Mouse (Mus musculus) intestine, embryonic 14.5 days (tissue): ENCODE measurements around the gene Tktl1. TPM values are rescaled to one million over a fixed set of nuclear protein-coding genes. Genes with fewer than 3 reads are reported as not detected.
"Not testable (repeated sequence)": the region's sequence is repeated elsewhere in the genome, so short reads cannot be mapped to it uniquely, and the experiment has no call there.

Experiments
- ATAC-seq: fragments of 200-750 bp; cut with Nextera tagmentation; replicated peaks from 2 replicates; pipeline ENCODE4 v1.8.0; 2017; ENCODE audit warnings: low read depth, moderate number of reproducible peaks, moderate TSS enrichment, moderate library complexity; ENCODE audit not compliant: low FRiP score, low TSS enrichment
- DNase-seq: peaks from one replicate; pipeline ENCODE4 v3.0.0-alpha.2; 2018; ENCODE audit warnings: low spot score
- H3K27ac ChIP-seq: fragments of 300-500 bp; sonication (generic); 2 replicates; pipeline ENCODE4 v1.5.1; 2014; ENCODE audit warnings: low read depth, mild to moderate bottlenecking, control low read depth
- H3K27me3 ChIP-seq: fragments of 300-500 bp; sonication (generic); replicated peaks from 2 replicates; pipeline ENCODE4 v1.6.1; 2014; ENCODE audit warnings: low read length, control low read depth; ENCODE audit not compliant: control insufficient read depth, insufficient read depth
- H3K36me3 ChIP-seq: fragments of 300-500 bp; sonication (generic); 2 replicates; pipeline ENCODE4 v1.6.1; 2014; ENCODE audit warnings: low read length, control low read depth; ENCODE audit not compliant: control insufficient read depth, insufficient read depth
- H3K4me1 ChIP-seq: fragments of 300-500 bp; sonication (generic); replicated peaks from 2 replicates; pipeline ENCODE4 v1.6.1; 2014; ENCODE audit warnings: low read length, control low read depth, mixed read lengths; ENCODE audit not compliant: control insufficient read depth, insufficient read depth
- H3K4me2 ChIP-seq: fragments of 300-500 bp; sonication (generic); 2 replicates; pipeline ENCODE4 v1.6.1; 2014; ENCODE audit warnings: low read length
- H3K4me3 ChIP-seq: fragments of 300-500 bp; sonication (generic); 2 replicates; pipeline ENCODE4 v1.5.1; 2014; ENCODE audit warnings: low read depth, low read length, control low read depth, mixed read lengths
- H3K9ac ChIP-seq: fragments of 300-500 bp; sonication (generic); 2 replicates; pipeline ENCODE4 v1.6.1; 2014; ENCODE audit warnings: mild to moderate bottlenecking, low read length
- H3K9me3 ChIP-seq: fragments of 300-500 bp; sonication (generic); 2 replicates; pipeline ENCODE4 v1.6.1; 2016; ENCODE audit warnings: low read length, control low read depth; ENCODE audit not compliant: control insufficient read depth
- WGBS: fragments of 180-500 bp; shearing (Covaris S2); extraction: QIAGEN DNeasy Blood & Tissue Kit; methylation state at CpG from one replicate; pipeline ENCODE4 v1.1.7; 2014; 5-methylcytosine and 5-hydroxymethylcytosine counted together
- polyA plus RNA-seq: library from polyadenylated mRNA; unstranded; fragments of >200 nt; fragmentation: Nextera tagmentation; extraction: Ambion mirVana; gene quantifications from 2 replicates; pipeline ENCODE4 v1.2.1, GENCODE M21; 2014

Gene Tktl1
- polyA plus RNA-seq, result 0.07 and 0.09 TPM in 2 replicates

GRCm38 (mm10) chrX:74176959-74177358, at the start of gene Tktl1:
TSS of gene Tktl1 (plus strand) at chrX:74177259.
- Histone ChIP-seq H3K9me3 (no peaks in the 10 kb centered on the region), H3K27me3 (no peaks in the 10 kb centered on the region), H3K4me2 (no peak within 1 kb of the TSS), H3K27ac (no peak within 1 kb of the TSS), H3K4me1 (no peaks in the 10 kb centered on the region), H3K4me3 (no peak within 1 kb of the TSS), H3K9ac (no peak within 1 kb of the TSS), H3K36me3 (no peaks in the 10 kb centered on the region)
- DNase-seq (no peak), ATAC-seq (no peak)
- WGBS, result 87% methylated on average over 17 of the region's 17 CpGs

GRCm38 (mm10) chrX:74135263-74135662, 41.8 kb upstream of the Tktl1 start, which contains the start of gene Mecp2:
TSS of gene Mecp2 (minus strand) at chrX:74135363.
- WGBS, result 29% methylated on average over 1 of the region's 1 CpGs
- H3K27me3 ChIP-seq, result not testable (repeated sequence)

GRCm38 (mm10) chrX:74167738-74168137, 9.3 kb upstream of the Tktl1 start, which contains the start of gene Tex28:
TSS of gene Tex28 (minus strand) at chrX:74167838.
- ATAC-seq, result no peak

More at GRCm38 (mm10) chrX:74135263-74135662, 41.8 kb upstream of the Tktl1 start, which contains the start of gene Mecp2:
- not testable (repeated sequence) for DNase-seq, H3K4me3 ChIP-seq, H3K27ac ChIP-seq, ATAC-seq, H3K9ac ChIP-seq, H3K4me1 ChIP-seq, H3K36me3 ChIP-seq, H3K4me2 ChIP-seq, H3K9me3 ChIP-seq

GRCm38 (mm10) chrX:74203556-74203955, 26.5 kb downstream of the Tktl1 start:
- H3K4me2 ChIP-seq, result no peak overlapping the region
- no peak overlapping the region for H3K4me3 ChIP-seq
- H3K27me3 ChIP-seq, result no peaks in the 10 kb centered on the region
- 89% methylated on average over 2 of the region's 2 CpGs for WGBS
- no peaks in the 10 kb centered on the region for H3K9me3 ChIP-seq
- no peaks in the 10 kb centered on the region for H3K36me3 ChIP-seq
- no peaks in the 10 kb centered on the region for H3K4me1 ChIP-seq
- H3K27ac ChIP-seq, result no peak overlapping the region
- no peak for DNase-seq
- no peak for ATAC-seq
- H3K9ac ChIP-seq, result no peak overlapping the region

More at GRCm38 (mm10) chrX:74167738-74168137, 9.3 kb upstream of the Tktl1 start, which contains the start of gene Tex28:
- no peak within 1 kb of the TSS for H3K27ac ChIP-seq
- H3K27me3 ChIP-seq, result no peaks in the 10 kb centered on the region
- no peaks in the 10 kb centered on the region for H3K4me1 ChIP-seq
- H3K9me3 ChIP-seq, result no peaks in the 10 kb centered on the region
- H3K36me3 ChIP-seq, result no peaks in the 10 kb centered on the region
- no peak within 1 kb of the TSS for H3K4me2 ChIP-seq
- 94% methylated on average over 1 of the region's 1 CpGs for WGBS
- no peak for DNase-seq
- H3K9ac ChIP-seq, result no peak within 1 kb of the TSS
- H3K4me3 ChIP-seq, result no peak within 1 kb of the TSS

- Histone ChIP-seq H3K27ac (no peak overlapping the region), H3K27me3 (no peaks in the 10 kb centered on the region), H3K4me3 (no peak overlapping the region), H3K36me3 (peaks cover 9% of the 10 kb centered on the region), H3K9me3 (no peaks in the 10 kb centered on the region), H3K4me2 (no peak overlapping the region), H3K9ac (no peak overlapping the region), H3K4me1 (no peaks in the 10 kb centered on the region)
- 96% methylated on average over 4 of the region's 4 CpGs for WGBS
- DNase-seq (no peak), ATAC-seq (no peak)
Observed at GRCm38 (mm10) chrX:74218496-74218895, 41.4 kb downstream of the Tktl1 start.

- no peak for DNase-seq
- 45% methylated on average over 13 of the region's 13 CpGs for WGBS
- no peak overlapping the region for H3K4me3 ChIP-seq
- no peak overlapping the region for H3K9ac ChIP-seq
- no peaks in the 10 kb centered on the region for H3K4me1 ChIP-seq
- no peak overlapping the region for H3K4me2 ChIP-seq
- H3K36me3 ChIP-seq, result peaks cover 17% of the 10 kb centered on the region
- ATAC-seq, result no peak
- H3K27ac ChIP-seq, result no peak overlapping the region
- H3K27me3 ChIP-seq, result no peaks in the 10 kb centered on the region
- H3K9me3 ChIP-seq, result no peaks in the 10 kb centered on the region
Observed at GRCm38 (mm10) chrX:74219449-74219848, 42.4 kb downstream of the Tktl1 start.

- DNase-seq, H3K4me2 ChIP-seq, H3K27me3 ChIP-seq, H3K4me3 ChIP-seq, H3K9ac ChIP-seq, H3K4me1 ChIP-seq, H3K9me3 ChIP-seq, H3K27ac ChIP-seq: not testable (repeated sequence)
- 43% methylated on average over 1 of the region's 1 CpGs for WGBS
- H3K36me3 ChIP-seq, result peaks cover 24% of the 10 kb centered on the region
- ATAC-seq, result peak; percentile 44; the same call in 1 of the 2 replicates
Observed at GRCm38 (mm10) chrX:74220099-74220498, 43.0 kb downstream of the Tktl1 start.

GRCm38 (mm10) chrX:74230038-74230437, 53.0 kb downstream of the Tktl1 start:
- H3K4me1 ChIP-seq, result no peaks in the 10 kb centered on the region
- DNase-seq (no peak), ATAC-seq (no peak)
- H3K9me3 ChIP-seq, result no peaks in the 10 kb centered on the region
- H3K4me3 ChIP-seq, result no peak overlapping the region
- H3K36me3 ChIP-seq, result peaks cover 97% of the 10 kb centered on the region
- no peaks in the 10 kb centered on the region for H3K27me3 ChIP-seq
- no peak overlapping the region for H3K27ac ChIP-seq
- H3K4me2 ChIP-seq, result no peak overlapping the region
- no peak overlapping the region for H3K9ac ChIP-seq
- 67% methylated on average over 1 of the region's 1 CpGs for WGBS

GRCm38 (mm10) chrX:74233196-74233595, 56.1 kb downstream of the Tktl1 start:
- DNase-seq, result no peak
- Histone ChIP-seq H3K4me3 (no peak overlapping the region), H3K4me1 (no peaks in the 10 kb centered on the region), H3K36me3 (peaks cover 94% of the 10 kb centered on the region), H3K27me3 (no peaks in the 10 kb centered on the region), H3K4me2 (no peak overlapping the region), H3K9me3 (no peaks in the 10 kb centered on the region), H3K27ac (no peak overlapping the region), H3K9ac (no peak overlapping the region)
- 93% methylated on average over 5 of the region's 5 CpGs for WGBS
- ATAC-seq, result no peak
